Mouse (Mus musculus) lung, adult 2 months (tissue): ENCODE data around the gene Spint4.

Experiments
- CTCF ChIP-seq: fragments of 200-500 bp; IDR thresholded peaks from 2 replicates; pipeline ENCODE4 v1.5.1; 2011; ENCODE audit warnings: mild to moderate bottlenecking, low read length, control low read depth; ENCODE audit not compliant: insufficient read depth
- POLR2A ChIP-seq: fragments of 200-500 bp; IDR thresholded peaks from 2 replicates; pipeline ENCODE4 v1.6.1; 2011; ENCODE audit warnings: low read depth, mild to moderate bottlenecking, control low read depth, low read length, borderline replicate concordance; ENCODE audit errors: extremely low read depth

DNA sequence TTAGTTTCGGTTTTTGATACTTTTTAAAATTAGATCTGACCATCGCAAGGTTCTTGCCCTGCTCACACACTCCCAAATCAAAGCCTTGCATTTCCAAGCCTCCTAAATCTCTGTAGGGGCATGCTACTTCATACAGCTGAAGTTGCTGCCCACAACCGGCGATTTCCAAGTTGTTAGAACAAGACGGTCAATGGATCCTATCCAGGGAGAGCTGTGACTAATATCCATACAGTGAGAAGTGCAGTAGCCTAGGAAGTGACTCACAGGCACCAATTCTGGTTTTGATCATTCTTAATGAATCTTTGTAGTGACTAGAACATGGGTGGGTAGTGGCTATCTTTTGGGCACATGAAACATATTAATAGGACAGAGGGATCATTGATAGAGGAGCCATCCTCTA, 3.5 kb downstream of the Spint4 start:
- TF ChIP-seq POLR2A = no peak
- no peak for TF ChIP-seq CTCF
